Mouse (Mus musculus): ENCODE measurements at regions not wholly inside any gene's neighbourhood (a gene's known extent, or its start where the extent isn't known, plus 50 kb on each side); places are given as distances from the start of the nearest gene placed in this dataset.

DNA sequence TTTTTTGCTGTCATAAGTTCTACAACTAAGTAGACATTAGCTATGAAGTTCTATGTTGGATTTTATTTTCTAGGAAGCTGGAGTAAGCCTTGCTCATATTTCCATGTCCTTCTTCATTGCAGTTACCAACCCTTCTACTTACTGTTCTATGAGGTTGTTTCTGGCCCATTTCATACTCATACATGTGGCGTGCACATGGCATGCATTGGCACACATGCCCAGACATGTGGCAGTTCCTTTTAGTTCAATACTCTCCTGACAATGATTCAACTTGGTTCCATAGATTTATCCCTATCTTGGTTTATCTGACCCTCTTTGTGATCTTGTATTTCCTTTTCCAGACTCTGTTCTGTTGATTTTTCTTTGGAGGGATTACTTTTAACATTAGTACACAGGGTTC lies 203.2 kb downstream of the 1700064H15Rik start:
- TF ChIP-seq CTCF (IDR thresholded peaks at IDR 0.05; ENCODE audit: low read depth): no peak
- TF ChIP-seq EP300 (IDR thresholded peaks at IDR 0.05; ENCODE audit: low read depth): no peak
